Mouse (Mus musculus) forebrain, embryonic 11.5 days (tissue): Measurements from ENCODE around the gene Glt28d2. TPM values are rescaled to one million over a fixed set of nuclear protein-coding genes. Genes with fewer than 3 reads are reported as not detected.

ENCODE experiments used
- ATAC-seq: fragments of 200-750 bp; cut with Nextera tagmentation; replicated peaks from 2 replicates; pipeline ENCODE4 v1.8.0; 2017; ENCODE audit warnings: moderate TSS enrichment; ENCODE audit not compliant: low FRiP score
- DNase-seq: peaks from one replicate; pipeline ENCODE4 v3.0.0-alpha.2; 2017; ENCODE audit warnings: low spot score
- H3K27ac ChIP-seq: fragments of 300-500 bp; sonication (generic); 2 replicates; pipeline ENCODE4 v1.5.1; 2014; ENCODE audit warnings: low read depth, low read length
- H3K27me3 ChIP-seq: fragments of 300-500 bp; sonication (generic); 2 replicates; pipeline ENCODE4 v1.6.1; 2014; ENCODE audit warnings: mild to moderate bottlenecking, low read length, mixed read lengths; ENCODE audit not compliant: control insufficient read depth, insufficient read depth
- H3K36me3 ChIP-seq: fragments of 300-500 bp; sonication (generic); 2 replicates; pipeline ENCODE4 v1.6.1; 2014; ENCODE audit warnings: mild to moderate bottlenecking, low read length, moderate library complexity, mixed read lengths; ENCODE audit not compliant: control insufficient read depth, insufficient read depth
- H3K4me1 ChIP-seq: fragments of 300-500 bp; sonication (generic); replicated peaks from 2 replicates; pipeline ENCODE4 v1.6.1; 2014; ENCODE audit warnings: low read length, mixed read lengths; ENCODE audit not compliant: control insufficient read depth, insufficient read depth
- H3K4me2 ChIP-seq: fragments of 300-500 bp; sonication (generic); 2 replicates; pipeline ENCODE4 v1.6.1; 2014; ENCODE audit warnings: low read depth, mild to moderate bottlenecking, low read length, moderate library complexity, mixed read lengths; ENCODE audit not compliant: severe bottlenecking
- H3K4me3 ChIP-seq: fragments of 300-500 bp; sonication (generic); 2 replicates; pipeline ENCODE4 v1.5.1; 2014; ENCODE audit warnings: low read depth, low read length
- H3K9ac ChIP-seq: fragments of 300-500 bp; sonication (generic); 2 replicates; pipeline ENCODE4 v1.6.1; 2014; ENCODE audit warnings: low read length
- H3K9me3 ChIP-seq: fragments of 300-500 bp; sonication (generic); 2 replicates; pipeline ENCODE4 v1.6.1; 2016; ENCODE audit warnings: low read length, mixed read lengths; ENCODE audit not compliant: control insufficient read depth
- WGBS: fragments of 180-500 bp; shearing (Covaris S2); extraction: QIAGEN DNeasy Blood & Tissue Kit; methylation state at CpG from one replicate; pipeline ENCODE4 v1.1.7; 2014; 5-methylcytosine and 5-hydroxymethylcytosine counted together
- polyA plus RNA-seq: library from polyadenylated mRNA; unstranded; fragments of >200 nt; fragmentation: Nextera tagmentation; extraction: Ambion mirVana; gene quantifications from 2 replicates; pipeline ENCODE4 v1.2.1, GENCODE M21; 2014

The Glt28d2 gene
- polyA plus RNA-seq, 1 experiment from 2014 or later = 0.15 TPM

- no peak overlapping the region for H3K4me2 ChIP-seq
- WGBS = 56% methylated on average over 6 of the region's 6 CpGs
- no peaks in the 10 kb centered on the region for H3K9me3 ChIP-seq
- no peak overlapping the region for H3K9ac ChIP-seq
- H3K27me3 ChIP-seq = no peaks in the 10 kb centered on the region
- H3K36me3 ChIP-seq = no peaks in the 10 kb centered on the region
- no peaks in the 10 kb centered on the region for H3K4me1 ChIP-seq
- ATAC-seq = no peak
- no peak overlapping the region for H3K27ac ChIP-seq
- no peak overlapping the region for H3K4me3 ChIP-seq
- DNase-seq = no peak
Measured at GRCm38 (mm10) chr3:85859311-85859710, 28.0 kb downstream of the Glt28d2 start.

GRCm38 (mm10) chr3:85858140-85859135, 28.9 kb downstream of the Glt28d2 start:
- H3K9me3 ChIP-seq = no peaks in the 10 kb centered on the region
- no peaks in the 10 kb centered on the region for H3K4me1 ChIP-seq
- no peaks in the 10 kb centered on the region for H3K27me3 ChIP-seq
- 82% methylated on average over 11 of the region's 11 CpGs for WGBS
- H3K36me3 ChIP-seq = no peaks in the 10 kb centered on the region
- ATAC-seq (no peak), DNase-seq (no peak)
- H3K4me3 ChIP-seq = no peak overlapping the region
- no peak overlapping the region for H3K4me2 ChIP-seq
- no peak overlapping the region for H3K9ac ChIP-seq
- no peak overlapping the region for H3K27ac ChIP-seq

GRCm38 (mm10) chr3:85857083-85857482, 30.2 kb downstream of the Glt28d2 start:
- Histone ChIP-seq H3K27ac (no peak overlapping the region), H3K4me2 (no peak overlapping the region), H3K36me3 (no peaks in the 10 kb centered on the region), H3K9me3 (no peaks in the 10 kb centered on the region), H3K9ac (no peak overlapping the region), H3K4me1 (no peaks in the 10 kb centered on the region), H3K4me3 (no peak overlapping the region), H3K27me3 (no peaks in the 10 kb centered on the region)
- DNase-seq (no peak), ATAC-seq (no peak)
- 14% methylated on average over 4 of the region's 4 CpGs for WGBS

GRCm38 (mm10) chr3:85855947-85856346, 31.4 kb downstream of the Glt28d2 start:
- Histone ChIP-seq H3K27me3 (no peaks in the 10 kb centered on the region), H3K4me3 (no peak overlapping the region), H3K36me3 (no peaks in the 10 kb centered on the region), H3K4me1 (no peaks in the 10 kb centered on the region), H3K4me2 (no peak overlapping the region), H3K9me3 (no peaks in the 10 kb centered on the region), H3K27ac (no peak overlapping the region), H3K9ac (no peak overlapping the region)
- ATAC-seq = no peak
- no peak for DNase-seq
- WGBS = 90% methylated on average over 5 of the region's 5 CpGs

GRCm38 (mm10) chr3:85855043-85855442, 32.3 kb downstream of the Glt28d2 start:
- H3K4me3 ChIP-seq = no peak overlapping the region
- WGBS = 72% methylated on average over 3 of the region's 3 CpGs
- ATAC-seq = no peak

GRCm38 (mm10) chr3:85854143-85854542, 33.2 kb downstream of the Glt28d2 start:
- H3K9ac ChIP-seq = no peak overlapping the region
- DNase-seq (no peak), ATAC-seq (peak; percentile 56)
- H3K4me2 ChIP-seq = no peak overlapping the region
- H3K4me3 ChIP-seq = no peak overlapping the region
- H3K9me3 ChIP-seq = no peaks in the 10 kb centered on the region
- H3K36me3 ChIP-seq = no peaks in the 10 kb centered on the region
- no peaks in the 10 kb centered on the region for H3K4me1 ChIP-seq
- no peak overlapping the region for H3K27ac ChIP-seq
- no peaks in the 10 kb centered on the region for H3K27me3 ChIP-seq
- WGBS = 55% methylated on average over 6 of the region's 6 CpGs

More at GRCm38 (mm10) chr3:85855043-85855442, 32.3 kb downstream of the Glt28d2 start:
- no peaks in the 10 kb centered on the region for H3K27me3 ChIP-seq
- no peaks in the 10 kb centered on the region for H3K4me1 ChIP-seq
- H3K9me3 ChIP-seq = no peaks in the 10 kb centered on the region
- H3K36me3 ChIP-seq = no peaks in the 10 kb centered on the region
- no peak overlapping the region for H3K27ac ChIP-seq
- no peak overlapping the region for H3K9ac ChIP-seq
- DNase-seq = no peak
- H3K4me2 ChIP-seq = no peak overlapping the region

GRCm38 (mm10) chr3:85853715-85854114, 33.6 kb downstream of the Glt28d2 start:
- H3K27ac ChIP-seq = no peak overlapping the region
- H3K9ac ChIP-seq = no peak overlapping the region
- 89% methylated on average over 4 of the region's 4 CpGs for WGBS
- no peaks in the 10 kb centered on the region for H3K36me3 ChIP-seq
- no peaks in the 10 kb centered on the region for H3K4me1 ChIP-seq
- H3K4me3 ChIP-seq = no peak overlapping the region
- H3K9me3 ChIP-seq = no peaks in the 10 kb centered on the region
- no peak overlapping the region for H3K4me2 ChIP-seq
- no peak for ATAC-seq
- H3K27me3 ChIP-seq = no peaks in the 10 kb centered on the region
- DNase-seq = no peak

GRCm38 (mm10) chr3:85850079-85850478, 37.2 kb downstream of the Glt28d2 start:
- no peaks in the 10 kb centered on the region for H3K9me3 ChIP-seq
- H3K9ac ChIP-seq = no peak overlapping the region
- H3K4me3 ChIP-seq = no peak overlapping the region
- no peak overlapping the region for H3K4me2 ChIP-seq
- no peak overlapping the region for H3K27ac ChIP-seq
- ATAC-seq = no peak
- H3K4me1 ChIP-seq = no peaks in the 10 kb centered on the region
- DNase-seq = no peak
- WGBS = 85% methylated on average over 1 of the region's 1 CpGs
- H3K27me3 ChIP-seq = no peaks in the 10 kb centered on the region
- H3K36me3 ChIP-seq = no peaks in the 10 kb centered on the region

- no peak for ATAC-seq
- Histone ChIP-seq H3K4me1 (no peaks in the 10 kb centered on the region), H3K4me2 (no peak overlapping the region), H3K27me3 (no peaks in the 10 kb centered on the region), H3K4me3 (no peak overlapping the region), H3K9ac (no peak overlapping the region), H3K36me3 (no peaks in the 10 kb centered on the region), H3K27ac (no peak overlapping the region), H3K9me3 (no peaks in the 10 kb centered on the region)
- no peak for DNase-seq
- WGBS = 89% methylated on average over 1 of the region's 1 CpGs
Measured at GRCm38 (mm10) chr3:85846316-85846715, 41.0 kb downstream of the Glt28d2 start.
